Mouse (Mus musculus) megakaryocyte, adult 5-6 weeks (primary cell): Measurements from ENCODE around the gene Mrpl20. TPM values are rescaled to one million over a fixed set of nuclear protein-coding genes. Genes with fewer than 3 reads are reported as not detected.

Experiments used
- ATAC-seq: 2 replicates; pipeline ENCODE4 v1.8.0; 2016; ENCODE audit warnings: mild to moderate bottlenecking, inconsistent platforms; ENCODE audit not compliant: poor library complexity, severe bottlenecking
- total RNA-seq, 2 experiments: library from RNA; stranded (forward) in 1 of 2; stranded (reverse) in 1 of 2; fragments of 153-499, 151-499 nt in 1 of 2; fragments of 221-1000, 200-1000 nt in 1 of 2; gene quantifications; 2 replicates each; pipeline versions ENCODE4 v1.2.3 to v1.2.4; 2015 to 2017

The Mrpl20 gene
- total RNA-seq, 2 experiments from 2014 or later = 49.5 to 131 TPM

DNA sequence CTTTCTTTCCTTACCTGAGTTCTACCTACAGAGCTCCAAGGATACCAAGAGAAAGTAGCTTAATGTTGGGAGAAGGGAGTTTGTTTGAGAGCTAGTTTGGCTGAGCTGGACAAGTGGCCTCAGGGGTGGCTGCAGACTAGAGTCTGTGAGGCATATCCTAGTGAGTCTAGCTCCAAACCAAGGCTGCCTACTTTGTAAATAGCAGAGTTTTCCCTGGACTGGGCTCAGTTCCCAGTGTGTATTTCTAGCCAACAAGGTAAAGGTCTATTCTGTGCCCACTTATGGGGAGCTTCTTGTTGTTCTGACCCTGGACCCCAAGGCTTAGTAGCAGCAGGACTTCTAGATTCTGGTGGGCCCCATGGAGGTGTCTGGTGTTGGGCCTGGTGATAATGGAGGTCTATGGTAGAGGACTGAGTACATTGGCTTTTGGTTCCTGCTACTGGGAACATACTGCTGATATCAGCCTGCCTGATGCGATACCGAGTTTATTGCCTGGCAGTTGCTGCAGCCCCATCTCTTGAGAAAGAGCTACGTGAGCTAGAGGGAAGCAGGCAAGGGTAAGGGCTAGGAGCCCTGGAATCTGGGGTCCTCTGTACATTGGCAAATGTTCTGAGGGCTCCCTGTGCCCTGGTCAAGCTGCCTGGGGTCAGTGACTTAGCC lies 47.2 kb downstream of the Mrpl20 start:
- no peak for ATAC-seq

DNA sequence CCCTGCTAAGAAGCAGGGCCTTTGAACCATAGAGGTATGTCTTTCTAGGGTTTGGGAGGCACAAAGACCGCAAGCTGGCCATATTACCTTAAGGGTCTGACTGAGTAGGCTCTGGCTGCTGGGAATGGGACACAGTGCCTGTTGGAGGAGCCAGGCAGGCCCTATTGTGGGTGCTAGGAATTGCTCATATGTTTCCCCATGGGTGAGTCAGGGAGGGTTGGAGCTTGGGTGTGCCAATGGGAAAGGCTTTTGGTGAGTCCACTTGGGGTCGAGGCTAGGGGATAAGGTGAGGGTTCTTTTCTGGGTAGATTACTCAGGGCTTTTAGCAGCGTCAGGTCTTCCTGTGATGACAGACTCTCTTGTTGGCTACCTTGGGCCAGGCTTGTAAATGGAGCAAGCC lies 48.7 kb downstream of the Mrpl20 start:
- no peak for ATAC-seq

- ATAC-seq = no peak
Observed at GRCm38 (mm10) chr4:155851951-155852411, 49.3 kb downstream of the Mrpl20 start.

DNA sequence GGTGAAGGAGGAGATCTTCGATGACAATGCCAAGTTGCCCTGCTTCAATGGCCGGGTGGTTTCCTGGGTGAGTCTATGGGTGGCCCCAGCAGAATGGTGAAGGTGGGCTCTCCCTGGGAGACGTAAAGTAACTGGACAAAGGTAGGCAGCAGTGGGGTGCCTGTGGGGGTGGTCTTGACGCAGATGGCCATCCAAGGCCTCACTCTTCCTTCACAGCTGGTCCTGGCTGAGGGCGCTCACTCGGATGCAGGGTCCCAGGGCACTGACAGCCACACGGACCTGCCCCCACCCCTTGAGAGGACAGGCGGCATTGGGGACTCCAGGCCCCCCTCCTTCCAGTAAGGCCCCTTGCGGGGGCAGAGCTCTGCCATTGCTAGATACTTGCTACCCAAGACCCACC lies 50.7 kb downstream of the Mrpl20 start:
- ATAC-seq = no peak

DNA sequence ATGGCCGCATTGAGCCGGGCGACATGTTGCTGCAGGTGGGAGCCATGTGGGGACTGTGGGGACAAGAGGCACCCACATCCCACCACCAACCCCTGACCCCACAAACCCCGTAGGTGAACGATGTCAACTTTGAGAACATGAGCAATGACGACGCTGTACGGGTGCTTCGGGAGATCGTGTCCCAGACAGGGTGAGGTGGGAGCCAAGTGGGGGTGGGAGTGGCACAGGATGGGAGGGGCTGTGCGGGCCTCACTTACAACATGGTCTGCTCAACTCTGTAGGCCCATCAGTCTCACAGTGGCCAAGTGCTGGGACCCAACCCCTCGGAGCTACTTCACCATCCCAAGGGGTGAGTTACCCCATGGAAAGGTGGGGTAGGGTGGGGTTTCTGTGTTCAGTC lies 52.3 kb downstream of the Mrpl20 start:
- ATAC-seq = no peak

GRCm38 (mm10) chr4:155856071-155856470 lies 53.4 kb downstream of the Mrpl20 start:
- ATAC-seq = no peak

GRCm38 (mm10) chr4:155856881-155857280 lies 54.2 kb downstream of the Mrpl20 start:
- no peak for ATAC-seq

- ATAC-seq = no peak
Observed at GRCm38 (mm10) chr4:155859318-155859717, 56.6 kb downstream of the Mrpl20 start.

Other genes with a start within 250 kb of the Mrpl20 start
- 205 and 220 TPM in 2 replicates for gene Nadk, start 240.5 kb upstream of the Mrpl20 start, total RNA-seq (2015)
- 180 and 208 TPM in 2 replicates for gene Nadk, start 240.5 kb upstream of the Mrpl20 start, total RNA-seq (2017)
- gene Slc35e2, start 201.5 kb upstream of the Mrpl20 start, total RNA-seq (2015) = 10.1 and 18.8 TPM in 2 replicates
- 8.7 and 12.8 TPM in 2 replicates for gene Slc35e2, start 201.5 kb upstream of the Mrpl20 start, total RNA-seq (2017)
- gene Cdk11b, start 178.0 kb upstream of the Mrpl20 start, total RNA-seq (2015) = 43.2 and 57.8 TPM in 2 replicates
- 48.1 and 81.5 TPM in 2 replicates for gene Cdk11b, start 178.0 kb upstream of the Mrpl20 start, total RNA-seq (2017)
- gene Gm10563, start 157.5 kb upstream of the Mrpl20 start, total RNA-seq (2015) = not detected in 2 replicates
- not detected in 2 replicates for gene Gm10563, start 157.5 kb upstream of the Mrpl20 start, total RNA-seq (2017)
- 0.18 and 0.20 TPM in 2 replicates for gene Mmp23, start 149.5 kb upstream of the Mrpl20 start, total RNA-seq (2015)
- 0.22 and 0.94 TPM in 2 replicates for gene Mmp23, start 149.5 kb upstream of the Mrpl20 start, total RNA-seq (2017)
- gene Mib2, start 133.7 kb upstream of the Mrpl20 start, total RNA-seq (2015) = 5.9 and 6.4 TPM in 2 replicates
- 23.5 and 29.0 TPM in 2 replicates for gene Mib2, start 133.7 kb upstream of the Mrpl20 start, total RNA-seq (2017)
- 0.55 and 0.71 TPM in 2 replicates for gene Fndc10, start 108.5 kb upstream of the Mrpl20 start, total RNA-seq (2015)
- gene Fndc10, start 108.5 kb upstream of the Mrpl20 start, total RNA-seq (2017) = 0.26 and 0.45 TPM in 2 replicates
- 130 and 132 TPM in 2 replicates for gene Ssu72, start 98.1 kb upstream of the Mrpl20 start, total RNA-seq (2015)
- gene Ssu72, start 98.1 kb upstream of the Mrpl20 start, total RNA-seq (2017) = 125 and 133 TPM in 2 replicates
- 0.09 and 0.30 TPM in 2 replicates for gene Tmem240, start 68.1 kb upstream of the Mrpl20 start, total RNA-seq (2015)
- 0.18 TPM in 1 of 2 replicates, not detected in the other for gene Tmem240, start 68.1 kb upstream of the Mrpl20 start, total RNA-seq (2017)
- gene Atad3a, start 41.8 kb upstream of the Mrpl20 start, total RNA-seq (2015) = 13.5 and 14.1 TPM in 2 replicates
- gene Atad3a, start 41.8 kb upstream of the Mrpl20 start, total RNA-seq (2017) = 17.8 and 22.9 TPM in 2 replicates
- not detected in 2 replicates for gene Vwa1, start 28.2 kb upstream of the Mrpl20 start, total RNA-seq (2015)
- gene Vwa1, start 28.2 kb upstream of the Mrpl20 start, total RNA-seq (2017) = 0.20 TPM in 1 of 2 replicates, not detected in the other
- 0.07 TPM in 1 of 2 replicates, not detected in the other for gene Tmem88b, start 17.0 kb upstream of the Mrpl20 start, total RNA-seq (2015)
- gene Tmem88b, start 17.0 kb upstream of the Mrpl20 start, total RNA-seq (2017) = not detected in 2 replicates
- not detected in 2 replicates for gene Ankrd65, start 12.4 kb upstream of the Mrpl20 start, total RNA-seq (2015)
- gene Ankrd65, start 12.4 kb upstream of the Mrpl20 start, total RNA-seq (2017) = not detected in 2 replicates
- gene Ccnl2, start 9.6 kb downstream of the Mrpl20 start, total RNA-seq (2015) = 65.8 and 69.8 TPM in 2 replicates
- gene Ccnl2, start 9.6 kb downstream of the Mrpl20 start, total RNA-seq (2017) = 93.7 and 95.6 TPM in 2 replicates
- 99.7 and 101 TPM in 2 replicates for gene Aurkaip1, start 28.4 kb downstream of the Mrpl20 start, total RNA-seq (2015)
- 131 and 143 TPM in 2 replicates for gene Aurkaip1, start 28.4 kb downstream of the Mrpl20 start, total RNA-seq (2017)
- gene Mxra8, start 36.8 kb downstream of the Mrpl20 start, total RNA-seq (2015) = not detected in 2 replicates
- 1.2 TPM in 2 replicates for gene Mxra8, start 36.8 kb downstream of the Mrpl20 start, total RNA-seq (2017)
- 9.8 and 10.8 TPM in 2 replicates for gene Dvl1, start 44.5 kb downstream of the Mrpl20 start, total RNA-seq (2015)
- gene Dvl1, start 44.5 kb downstream of the Mrpl20 start, total RNA-seq (2017) = 10.5 and 11.3 TPM in 2 replicates
- gene Tas1r3, start 60.5 kb downstream of the Mrpl20 start, total RNA-seq (2015) = 0.93 and 1.4 TPM in 2 replicates
- 0.66 and 1.1 TPM in 2 replicates for gene Tas1r3, start 60.5 kb downstream of the Mrpl20 start, total RNA-seq (2017)
- gene Cptp, start 66.6 kb downstream of the Mrpl20 start, total RNA-seq (2015) = 9.1 and 11.7 TPM in 2 replicates
- gene Cptp, start 66.6 kb downstream of the Mrpl20 start, total RNA-seq (2017) = 8.8 and 14.1 TPM in 2 replicates
- gene Ints11, start 66.7 kb downstream of the Mrpl20 start, total RNA-seq (2015) = 35.0 and 40.9 TPM in 2 replicates
- 22.0 and 23.0 TPM in 2 replicates for gene Ints11, start 66.7 kb downstream of the Mrpl20 start, total RNA-seq (2017)
- 11.4 and 14.1 TPM in 2 replicates for gene Pusl1, start 88.9 kb downstream of the Mrpl20 start, total RNA-seq (2015)
- gene Pusl1, start 88.9 kb downstream of the Mrpl20 start, total RNA-seq (2017) = 8.9 and 11.5 TPM in 2 replicates
- gene Acap3, start 88.9 kb downstream of the Mrpl20 start, total RNA-seq (2015) = 19.4 and 22.3 TPM in 2 replicates
- gene Acap3, start 88.9 kb downstream of the Mrpl20 start, total RNA-seq (2017) = 18.0 and 23.7 TPM in 2 replicates
- gene Ube2j2, start 141.0 kb downstream of the Mrpl20 start, total RNA-seq (2015) = 65.3 and 67.7 TPM in 2 replicates
- gene Ube2j2, start 141.0 kb downstream of the Mrpl20 start, total RNA-seq (2017) = 91.4 and 101 TPM in 2 replicates
- gene C1qtnf12, start 159.4 kb downstream of the Mrpl20 start, total RNA-seq (2015) = 30.3 and 40.1 TPM in 2 replicates
- gene C1qtnf12, start 159.4 kb downstream of the Mrpl20 start, total RNA-seq (2017) = 9.4 and 14.6 TPM in 2 replicates
- 3.5 and 3.6 TPM in 2 replicates for gene B3galt6, start 189.8 kb downstream of the Mrpl20 start, total RNA-seq (2015)
- 3.5 and 4.0 TPM in 2 replicates for gene B3galt6, start 189.8 kb downstream of the Mrpl20 start, total RNA-seq (2017)
- gene Sdf4, start 190.0 kb downstream of the Mrpl20 start, total RNA-seq (2015) = 43.6 and 57.5 TPM in 2 replicates
- 216 and 221 TPM in 2 replicates for gene Sdf4, start 190.0 kb downstream of the Mrpl20 start, total RNA-seq (2017)
- 1.5 and 2.1 TPM in 2 replicates for gene Tnfrsf4, start 211.0 kb downstream of the Mrpl20 start, total RNA-seq (2015)
- gene Tnfrsf4, start 211.0 kb downstream of the Mrpl20 start, total RNA-seq (2017) = 1.2 and 2.8 TPM in 2 replicates
- 2.7 and 10.3 TPM in 2 replicates for gene Tnfrsf18, start 223.3 kb downstream of the Mrpl20 start, total RNA-seq (2015)
- 6.0 and 7.2 TPM in 2 replicates for gene Tnfrsf18, start 223.3 kb downstream of the Mrpl20 start, total RNA-seq (2017)